Mouse (Mus musculus): Measurements from ENCODE around the gene Prdx6. TPM values are rescaled to one million over a fixed set of nuclear protein-coding genes. Genes with fewer than 3 reads are reported as not detected.
A peak's percentile ranks its signal among the peaks of the same experiment; 100 is the strongest.

The Prdx6 gene
- 10 to 100 TPM; 70.1 to 78.6 TPM for total RNA-seq (2021)
- long read RNA-seq, experiment 1, transcript Prdx6-202 (5 exons, 2,387 nt), result major isoform, 87 of 95 reads
- long read RNA-seq, experiment 1, partial matches to known transcripts, result 1 of 95 reads
- long read RNA-seq, experiment 1, other reads (novel, unspliced or antisense), result 2 of 95 reads
- long read RNA-seq, experiment 2, transcript Prdx6-201 (6 exons, 959 nt), result minor isoform, 6 of 133 reads
- long read RNA-seq, experiment 2, transcript Prdx6-202 (5 exons, 2,387 nt), result major isoform, 117 of 133 reads
- long read RNA-seq, experiment 2, transcript Prdx6-208 (4 exons, 1,294 nt), result minor isoform, 6 of 133 reads
- long read RNA-seq, experiment 2, partial matches to known transcripts, result 1 of 133 reads
- long read RNA-seq, experiment 2, other reads (novel, unspliced or antisense), result 2 of 133 reads

DNA sequence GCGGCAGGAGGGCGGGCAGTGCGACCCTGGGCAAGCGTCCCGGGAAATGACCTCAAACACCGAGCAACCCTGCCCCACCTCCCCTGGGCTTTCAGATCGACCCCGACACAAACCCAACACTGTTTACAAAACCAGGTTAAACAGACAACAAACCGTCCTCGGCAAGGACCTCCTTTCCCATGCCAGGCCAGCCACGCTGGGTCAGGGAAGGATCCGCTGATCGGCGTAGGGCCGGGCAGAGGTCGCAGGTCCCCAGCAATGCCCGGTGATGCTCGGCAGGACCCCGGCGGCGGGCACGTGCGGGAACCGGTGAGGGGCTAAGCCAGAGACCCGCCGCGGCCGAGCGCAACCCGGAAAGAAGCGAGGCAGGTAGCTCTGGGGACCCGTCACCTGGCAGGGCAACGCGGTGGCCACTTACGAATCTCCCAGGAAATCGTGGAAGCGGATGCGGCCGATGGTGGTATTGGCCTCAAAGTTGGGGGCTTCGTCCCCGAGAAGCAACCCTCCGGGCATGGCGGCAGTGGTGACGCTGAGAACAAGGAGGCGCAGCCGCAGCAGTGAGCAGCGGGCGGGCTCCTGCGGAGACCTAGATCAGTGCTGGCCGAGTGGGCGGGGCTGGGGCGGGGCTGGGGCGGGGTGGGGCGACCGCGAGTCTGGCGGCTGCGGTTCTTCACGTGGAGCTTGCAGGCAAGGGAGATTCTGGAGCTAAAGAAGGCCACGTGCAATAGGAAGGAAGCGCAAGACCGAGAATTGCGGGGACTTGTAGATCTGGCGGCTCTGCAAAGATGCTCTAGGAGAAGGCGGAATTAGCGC lies at the start of gene Prdx6:
Gene Prdx6, minus strand, starts transcription at position 616 of the 813 bp plus-strand sequence.
- intact Hi-C loops (cut with DNase I; ENCODE audit: low total_unique reads), result no loop called here
- DNase-seq, result peak; percentile 86

DNA sequence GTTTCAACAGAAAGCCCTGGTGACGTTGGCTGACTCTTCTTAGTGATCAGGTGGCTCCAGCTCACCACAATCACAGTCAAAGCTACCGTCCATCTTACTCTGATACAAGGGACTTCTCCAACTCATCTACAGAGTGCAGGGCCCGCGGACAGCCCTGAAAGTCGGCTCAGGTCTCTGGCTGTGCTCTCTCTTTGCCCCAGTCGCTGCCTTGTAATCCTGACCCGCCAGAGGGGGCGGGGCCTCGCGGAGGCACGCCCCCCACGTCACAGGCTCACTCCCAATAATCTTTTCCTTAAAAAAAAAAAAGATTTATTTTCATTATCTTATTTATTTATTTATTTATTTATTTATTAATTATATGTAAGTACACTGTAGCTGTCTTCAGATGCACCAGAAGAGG lies 37.2 kb upstream of the Prdx6 start:
- intact Hi-C loops (cut with DNase I; ENCODE audit: low total_unique reads), result loop anchor here (5.0 kb wide), 1 partner anchor 66 kb away; no protein-coding TSS in a partner anchor

DNA sequence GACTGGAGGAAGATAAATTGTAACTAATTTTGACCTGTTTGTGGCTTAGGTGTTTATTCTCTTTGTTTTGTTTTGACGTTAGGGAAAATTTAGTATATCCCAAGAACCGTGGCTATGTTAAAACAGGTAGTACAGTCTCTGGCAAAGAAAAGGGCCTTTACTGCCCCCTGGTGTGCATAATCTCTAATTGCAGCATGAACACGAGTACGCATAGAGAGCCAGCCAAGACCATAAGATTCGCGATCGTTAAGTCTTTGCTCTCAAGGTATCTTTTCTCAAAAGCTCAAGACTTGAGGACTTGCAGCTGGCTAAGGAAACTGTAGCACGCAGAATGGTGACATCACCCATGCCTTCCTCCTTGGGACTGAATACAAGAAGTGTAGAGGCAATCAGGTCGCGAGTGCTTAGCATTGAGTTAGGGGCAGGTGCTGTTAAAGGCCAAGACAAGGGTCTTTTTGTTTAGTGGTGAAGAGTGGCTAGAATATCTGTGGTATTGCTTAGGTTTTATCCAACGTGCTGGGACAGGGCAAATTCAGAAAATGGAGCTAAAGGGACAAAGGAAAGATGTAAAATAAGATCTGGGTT lies 35.8 kb upstream of the Prdx6 start:
- DNase-seq, result peak; percentile 32
- intact Hi-C loops (cut with DNase I; ENCODE audit: low total_unique reads), result loop anchor here (5.0 kb wide), 1 partner anchor 65 kb away; no protein-coding TSS in a partner anchor

More for the DNA sequence above, 37.2 kb upstream of the Prdx6 start:
- DNase-seq, result no peak

DNA sequence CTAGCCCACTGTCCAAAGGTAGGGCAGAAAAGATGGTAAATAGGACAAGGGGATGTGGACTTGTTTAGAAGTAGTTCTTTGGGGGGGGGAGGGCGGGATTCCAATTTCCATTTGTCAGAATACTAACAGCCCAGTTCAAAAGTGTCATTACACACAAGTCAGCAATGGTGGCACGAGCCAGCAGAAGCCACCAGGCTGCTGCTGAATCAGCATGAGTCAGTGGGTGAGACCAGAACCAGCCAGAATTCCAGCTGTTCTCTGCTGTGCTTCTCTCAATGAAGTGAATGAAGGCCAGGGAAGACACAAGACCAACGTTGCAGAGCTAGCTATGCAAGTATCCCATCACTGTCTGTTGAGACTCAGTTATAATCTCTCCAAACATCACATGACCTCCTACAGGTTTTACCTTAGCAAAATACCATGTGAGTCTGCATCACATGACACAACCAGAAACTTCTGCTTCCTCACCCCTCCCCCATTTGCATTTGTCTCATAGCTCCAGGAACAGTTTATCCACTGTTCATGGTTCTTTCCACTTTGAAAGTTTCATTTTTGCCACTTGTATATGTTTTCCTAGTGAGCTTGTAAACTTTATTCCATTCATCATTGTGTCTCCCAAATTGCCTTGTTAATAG lies 30.2 kb upstream of the Prdx6 start:
- DNase-seq, result no peak
- intact Hi-C loops (cut with DNase I; ENCODE audit: low total_unique reads), result no loop called here

DNA sequence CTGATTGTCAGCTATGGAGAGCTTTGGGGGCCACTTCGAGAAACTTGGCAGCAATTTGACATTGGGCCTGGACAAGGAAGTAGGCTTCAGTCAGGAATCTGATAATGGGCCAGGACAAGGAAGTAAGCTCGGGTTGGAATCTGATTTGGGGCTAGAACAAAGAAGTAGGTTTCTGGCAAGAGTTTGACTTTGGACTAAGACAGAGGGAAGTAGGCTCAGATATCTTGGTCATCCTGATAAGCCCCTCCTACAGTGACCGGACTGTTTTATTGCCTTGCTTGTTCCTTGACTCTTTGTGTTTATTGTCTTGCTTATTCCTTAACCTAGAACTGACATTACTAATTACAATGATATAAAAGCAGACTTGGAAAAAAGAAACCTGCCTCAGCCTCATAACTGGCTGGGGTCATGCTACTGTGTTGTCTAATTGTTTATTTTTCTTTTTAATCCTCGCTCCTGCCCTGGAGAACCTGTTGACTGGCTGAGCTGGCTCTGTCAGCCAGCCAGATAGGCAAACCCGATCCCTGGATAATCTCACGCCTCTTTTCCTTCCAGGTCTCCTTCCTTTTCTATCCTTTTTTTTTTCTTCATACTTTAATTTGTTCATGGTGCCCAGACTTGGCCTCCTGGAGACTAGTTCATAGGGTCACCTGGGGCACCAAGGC lies 28.4 kb upstream of the Prdx6 start:
- DNase-seq, result no peak
- intact Hi-C loops (cut with DNase I; ENCODE audit: low total_unique reads), result no loop called here

DNA sequence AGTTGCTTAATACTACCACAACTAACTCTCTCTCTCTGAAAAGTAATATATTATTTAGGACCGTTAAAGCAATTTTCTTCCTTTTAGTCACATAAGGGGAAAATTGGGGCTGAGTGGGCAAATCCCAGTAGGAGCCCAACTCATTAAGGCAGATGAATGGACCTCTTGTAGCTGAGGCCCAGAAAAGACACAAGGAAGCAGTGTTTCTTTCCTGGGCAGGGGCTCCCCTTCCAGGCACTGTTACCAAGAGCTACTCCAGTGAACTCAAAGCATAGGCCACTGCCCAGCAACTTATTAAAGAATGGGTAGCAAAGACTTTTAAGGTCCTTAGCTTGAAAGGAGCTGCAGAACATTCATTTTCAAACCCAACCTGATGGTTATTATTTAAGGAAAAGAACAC lies 22.5 kb upstream of the Prdx6 start:
- DNase-seq, result no peak
- intact Hi-C loops (cut with DNase I; ENCODE audit: low total_unique reads), result no loop called here

DNA sequence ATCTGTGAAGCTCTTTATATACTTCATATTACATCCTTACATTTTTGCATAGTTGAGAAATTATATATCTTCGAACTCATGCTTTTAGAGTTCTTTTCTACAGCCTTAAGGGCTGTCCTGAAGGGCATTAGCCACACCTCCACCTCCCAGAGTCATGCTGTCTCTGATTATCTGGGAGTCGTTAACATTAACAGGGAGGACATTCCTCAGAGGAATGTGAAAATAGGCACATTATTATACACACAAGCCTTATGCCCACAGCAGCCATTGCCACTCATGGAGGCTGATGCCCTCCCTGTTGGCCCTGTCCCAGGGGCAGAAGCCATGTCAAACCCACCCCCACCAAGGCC lies 20.4 kb upstream of the Prdx6 start:
- intact Hi-C loops (cut with DNase I; ENCODE audit: low total_unique reads), result no loop called here

DNA sequence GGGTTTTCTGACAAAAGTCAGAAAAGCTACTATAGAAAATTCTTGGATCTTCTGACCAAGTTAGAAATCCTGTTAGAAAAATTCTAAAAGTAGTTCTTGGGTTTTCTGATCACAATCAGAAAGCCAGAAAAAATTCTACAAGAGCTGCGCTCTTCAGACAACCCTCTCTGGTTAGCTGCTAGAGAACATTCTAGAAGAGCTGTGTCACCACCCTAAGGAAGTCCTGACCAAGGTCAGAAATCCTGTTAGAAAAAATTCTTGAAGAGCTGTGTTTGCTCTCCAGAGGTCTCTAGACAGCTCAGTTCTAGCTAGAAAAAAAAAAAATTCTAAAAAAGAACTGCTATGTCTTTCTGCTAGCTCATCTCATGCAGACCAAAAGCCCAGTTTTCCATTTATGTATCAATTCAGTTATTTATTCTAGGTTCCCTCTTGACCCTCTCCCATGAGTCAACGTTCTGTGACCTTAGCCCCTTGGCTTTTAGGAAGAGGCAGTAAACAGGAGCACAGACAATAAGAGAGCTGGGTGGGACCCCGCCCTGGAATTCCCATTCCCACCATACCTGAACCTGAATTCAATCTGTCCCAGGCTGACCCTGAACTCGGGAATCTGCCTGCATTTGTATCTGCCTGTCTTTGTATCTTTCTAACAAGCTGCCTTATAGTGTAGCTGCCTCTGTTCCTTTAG lies 19.9 kb upstream of the Prdx6 start:
- DNase-seq, result no peak
- intact Hi-C loops (cut with DNase I; ENCODE audit: low total_unique reads), result no loop called here

More for the DNA sequence above, 20.4 kb upstream of the Prdx6 start:
- no peak for DNase-seq

DNA sequence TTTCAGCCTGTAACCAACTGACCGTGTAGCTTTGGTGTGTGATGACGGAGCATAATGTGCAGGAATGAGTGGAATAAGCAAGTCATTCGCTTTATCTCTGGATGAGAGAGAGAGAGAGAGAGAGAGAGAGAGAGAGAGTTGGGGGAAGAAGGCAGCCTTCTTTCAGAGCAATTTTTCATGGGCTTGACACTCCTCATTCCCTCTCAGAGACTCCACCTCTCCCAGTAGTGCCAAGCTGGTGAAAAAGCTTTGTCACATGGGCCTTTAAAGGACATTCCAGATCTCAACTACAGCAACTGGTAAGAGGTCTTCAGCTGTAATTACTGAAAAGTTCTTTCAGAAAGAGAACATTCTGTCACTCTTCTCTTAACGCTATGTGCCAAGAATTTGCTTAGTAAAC lies 18.3 kb upstream of the Prdx6 start:
- DNase-seq, result no peak
- intact Hi-C loops (cut with DNase I; ENCODE audit: low total_unique reads), result no loop called here

DNA sequence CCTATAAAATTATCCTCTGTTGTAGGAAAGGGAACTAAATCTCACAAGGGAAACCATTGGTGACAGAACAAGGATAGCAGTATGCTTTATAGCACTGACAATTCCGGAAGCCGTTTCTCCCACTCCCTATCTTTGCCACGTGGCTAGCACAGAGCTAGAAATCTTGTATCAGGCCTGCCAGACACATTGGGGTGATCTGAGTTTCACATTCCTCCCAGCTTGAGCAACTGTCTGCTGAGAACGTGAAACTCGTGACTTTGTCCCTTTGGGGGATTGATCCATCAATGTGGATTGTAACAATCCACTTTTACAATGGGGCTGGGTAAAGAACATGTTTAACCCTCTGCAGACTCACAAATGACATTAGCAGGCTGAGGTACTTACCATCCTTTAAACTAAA lies 17.9 kb upstream of the Prdx6 start:
- DNase-seq, result peak; percentile 10
- intact Hi-C loops (cut with DNase I; ENCODE audit: low total_unique reads), result no loop called here

DNA sequence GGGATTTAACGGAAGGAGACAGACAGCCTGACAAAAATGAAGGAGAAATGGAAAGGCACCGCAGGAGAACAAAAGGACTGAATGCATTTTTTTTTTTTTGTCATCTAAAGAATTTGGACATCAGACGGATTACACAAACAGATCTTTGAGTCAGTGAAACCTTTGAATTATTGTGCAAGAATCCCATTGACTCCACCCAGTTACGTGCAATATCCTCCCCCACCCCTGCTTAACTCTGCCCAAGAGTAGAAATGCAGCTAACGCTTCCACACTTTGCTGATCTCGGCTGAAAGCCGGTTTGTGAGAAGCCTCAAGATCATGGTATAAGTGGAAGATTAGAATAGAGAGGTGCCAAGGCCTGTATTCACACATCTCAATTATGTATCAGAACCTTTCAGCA lies 17.1 kb upstream of the Prdx6 start:
- DNase-seq, result no peak

DNA sequence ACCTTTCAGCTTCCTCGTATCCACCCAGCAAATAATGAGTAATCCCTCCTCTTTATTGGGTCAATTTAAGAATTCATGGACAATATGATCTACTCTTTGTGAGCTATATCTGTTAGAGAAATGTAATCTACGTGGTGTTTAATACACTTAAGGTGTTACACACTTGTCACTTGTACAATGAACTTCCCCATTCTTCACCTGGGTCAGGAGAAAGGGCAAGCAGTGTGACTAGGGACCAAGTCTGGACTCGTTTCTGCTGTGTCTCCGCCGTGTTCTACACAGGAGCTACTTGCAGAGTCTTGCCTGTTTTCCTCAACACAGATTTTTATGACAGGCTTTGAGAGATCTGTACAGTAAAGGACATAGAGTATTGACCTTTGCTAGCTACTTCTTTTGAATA lies 13.9 kb upstream of the Prdx6 start:
- intact Hi-C loops (cut with DNase I; ENCODE audit: low total_unique reads), result no loop called here
- DNase-seq, result no peak

More for the DNA sequence above, 17.1 kb upstream of the Prdx6 start:
- intact Hi-C loops (cut with DNase I; ENCODE audit: low total_unique reads), result no loop called here

DNA sequence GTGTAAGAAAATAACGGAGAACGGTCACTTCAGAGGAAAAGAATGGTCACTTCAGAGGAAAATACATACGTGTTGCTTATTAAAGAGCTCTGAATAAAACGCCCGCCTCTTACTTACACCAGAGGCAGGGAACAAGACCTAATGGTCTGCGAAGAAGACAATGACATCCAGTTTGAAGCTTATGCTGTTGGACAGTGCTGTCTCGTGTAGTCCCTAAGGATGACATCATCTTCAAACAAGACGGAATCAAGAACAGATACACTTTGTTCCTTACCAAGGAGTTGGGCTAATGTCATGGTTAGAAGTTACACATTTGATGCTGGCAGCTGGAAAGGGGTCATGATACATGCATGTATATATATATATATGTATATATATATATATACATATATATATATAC lies 12.6 kb upstream of the Prdx6 start:
- intact Hi-C loops (cut with DNase I; ENCODE audit: low total_unique reads), result no loop called here
- no peak for DNase-seq

DNA sequence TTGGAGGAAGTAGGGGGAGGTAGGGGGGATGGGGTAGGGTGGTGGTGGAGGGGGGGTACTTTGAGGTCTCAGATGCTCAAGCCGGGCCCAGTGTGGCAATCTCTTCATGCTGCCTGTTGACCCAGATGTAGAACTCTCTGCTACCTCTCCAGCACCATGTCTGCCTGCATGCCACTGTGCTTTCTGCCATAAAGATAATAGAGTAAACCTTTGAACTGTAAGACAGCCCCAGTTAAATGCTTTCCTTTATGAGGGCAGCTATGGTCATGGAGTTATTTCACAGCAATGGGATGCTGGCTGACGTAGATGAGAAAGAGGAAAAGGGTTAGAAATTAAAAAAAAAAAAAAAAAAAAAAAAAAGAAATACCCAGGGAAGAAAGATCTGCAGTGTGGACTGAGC lies 11.5 kb upstream of the Prdx6 start:
- intact Hi-C loops (cut with DNase I; ENCODE audit: low total_unique reads), result no loop called here
- no peak for DNase-seq

DNA sequence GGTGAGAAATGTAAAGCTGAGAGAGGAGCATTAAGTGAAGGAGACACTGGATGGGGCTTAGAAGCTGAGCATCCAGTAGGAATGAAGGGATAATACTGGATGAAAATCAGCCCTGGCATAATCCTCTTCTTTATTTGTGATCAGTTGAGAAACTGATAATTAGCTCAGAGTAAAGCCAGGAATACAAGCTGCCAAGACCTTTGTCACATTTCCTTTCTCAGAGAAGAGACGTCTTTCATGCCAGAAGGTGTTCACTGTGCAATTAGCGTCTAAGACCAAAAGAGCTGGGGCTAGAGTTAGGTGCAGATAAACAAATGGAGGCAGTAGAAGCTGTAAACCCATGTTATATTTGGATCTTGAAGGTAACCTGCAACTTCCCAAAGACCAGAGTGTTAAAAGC lies 9.7 kb upstream of the Prdx6 start:
- no peak for DNase-seq
- intact Hi-C loops (cut with DNase I; ENCODE audit: low total_unique reads), result no loop called here

DNA sequence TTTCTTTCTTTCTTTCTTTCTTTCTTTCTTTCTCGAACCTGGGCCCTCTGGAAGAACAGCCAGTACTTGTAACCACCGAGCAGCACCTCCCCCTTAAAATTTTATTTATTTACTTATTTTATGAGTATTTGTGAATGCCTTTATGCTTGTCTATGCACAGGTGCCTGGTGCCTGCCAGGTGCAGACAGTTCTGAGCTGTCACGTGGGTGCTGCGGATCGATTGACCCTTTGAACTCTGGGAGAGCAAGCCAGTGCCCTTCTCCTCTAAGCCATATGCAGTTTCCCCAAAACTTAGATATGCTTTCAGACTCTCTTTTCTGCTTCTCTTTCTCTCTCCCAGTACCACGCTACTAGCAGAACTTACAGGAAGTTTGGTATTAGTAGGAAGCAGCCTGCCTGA lies 8.1 kb upstream of the Prdx6 start:
- DNase-seq, result no peak
- intact Hi-C loops (cut with DNase I; ENCODE audit: low total_unique reads), result no loop called here

DNA sequence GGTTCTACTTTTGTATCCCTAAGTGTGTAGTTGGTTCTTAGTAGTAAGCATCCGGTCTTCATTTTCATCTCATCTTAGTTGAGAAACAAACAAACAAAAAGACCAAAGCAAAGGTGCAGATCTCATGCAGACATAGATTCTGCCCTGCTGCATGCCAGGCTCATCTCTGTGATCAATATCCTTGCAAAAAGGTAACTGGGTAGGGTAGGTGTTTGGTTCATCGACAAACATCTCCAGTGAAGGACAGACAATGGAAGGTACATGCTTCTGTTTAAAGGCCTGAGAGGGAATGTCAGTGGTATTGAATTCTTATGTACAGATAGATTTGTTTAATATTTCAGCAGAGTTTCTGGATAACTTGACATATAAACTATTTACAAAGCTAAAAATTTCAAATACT lies 7.3 kb upstream of the Prdx6 start:
- intact Hi-C loops (cut with DNase I; ENCODE audit: low total_unique reads), result no loop called here
- DNase-seq, result no peak

DNA sequence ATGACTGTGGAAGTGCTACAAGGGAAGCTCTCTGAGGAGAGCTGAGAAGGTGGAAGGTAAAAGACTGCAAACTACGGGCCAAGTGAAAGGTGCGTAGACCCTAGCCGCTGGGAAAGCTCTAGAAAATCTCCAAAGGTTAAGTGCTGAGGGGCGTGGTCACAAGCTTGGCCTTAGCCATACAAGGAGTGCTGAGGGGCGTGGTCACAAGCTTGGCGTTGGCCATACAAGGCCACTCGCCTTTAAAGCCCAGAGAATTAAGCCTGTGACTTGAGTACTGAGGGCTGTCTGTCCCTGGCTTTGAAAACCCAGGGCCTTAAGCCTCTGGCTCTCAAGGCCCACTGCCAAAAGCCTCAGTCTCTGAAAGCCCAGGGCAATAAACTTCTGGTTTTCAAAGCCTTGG lies 5.9 kb upstream of the Prdx6 start:
- no peak for DNase-seq
- intact Hi-C loops (cut with DNase I; ENCODE audit: low total_unique reads), result no loop called here

DNA sequence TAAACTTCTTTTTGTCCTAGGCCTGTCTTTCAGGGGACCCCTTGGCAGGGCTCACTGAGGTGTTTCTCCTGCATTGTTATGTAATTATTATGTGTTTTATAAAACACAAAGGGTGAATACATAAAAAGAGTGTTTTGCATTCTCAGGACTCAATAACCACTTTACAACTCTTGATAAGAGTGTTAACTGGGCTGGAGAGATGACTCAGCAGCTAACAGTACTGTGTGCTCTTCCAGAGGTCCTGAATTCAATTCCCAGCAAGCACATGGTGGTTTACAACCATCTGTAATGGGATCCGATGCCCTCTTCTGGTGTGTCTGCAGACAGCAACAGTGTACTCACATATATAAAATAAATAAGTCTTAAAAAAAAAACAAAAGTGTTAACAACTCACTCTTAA lies 3.3 kb upstream of the Prdx6 start:
- DNase-seq, result no peak
- intact Hi-C loops (cut with DNase I; ENCODE audit: low total_unique reads), result no loop called here

Measured in gastrocnemius, postnatal 14 days (tissue).